Mouse (Mus musculus): ENCODE results near the gene Por. TPM values are rescaled to one million over a fixed set of nuclear protein-coding genes. Genes with fewer than 3 reads are reported as not detected.

Por gene
- polyA plus RNA-seq, 1 experiment: 145 TPM

- DNase-seq (ENCODE audit: low read depth): no peak
- TF ChIP-seq POLR2A (IDR thresholded peaks at IDR 0.05; ENCODE audit: borderline replicate concordance, extremely low read depth, insufficient read depth, insufficient read length, poor library complexity, severe bottlenecking) (no peak), CTCF (IDR thresholded peaks at IDR 0.05; ENCODE audit: borderline replicate concordance, extremely low read depth, insufficient read depth, insufficient read length) (no peak)
These were observed 28.8 kb upstream of the Por start for GRCm38 (mm10) chr5:135641028-135641427.

GRCm38 (mm10) chr5:135642686-135643551, 26.9 kb upstream of the Por start:
- TF ChIP-seq POLR2A (IDR thresholded peaks at IDR 0.05; ENCODE audit: borderline replicate concordance, extremely low read depth, insufficient read depth, insufficient read length, poor library complexity, severe bottlenecking) (no peak), CTCF (IDR thresholded peaks at IDR 0.05; ENCODE audit: borderline replicate concordance, extremely low read depth, insufficient read depth, insufficient read length) (no peak)
- DNase-seq (ENCODE audit: low read depth): no peak

- DNase-seq (ENCODE audit: low read depth): no peak
- TF ChIP-seq POLR2A (IDR thresholded peaks at IDR 0.05; ENCODE audit: borderline replicate concordance, extremely low read depth, insufficient read depth, insufficient read length, poor library complexity, severe bottlenecking) (no peak), CTCF (IDR thresholded peaks at IDR 0.05; ENCODE audit: borderline replicate concordance, extremely low read depth, insufficient read depth, insufficient read length) (no peak)
These were observed 26.3 kb upstream of the Por start for GRCm38 (mm10) chr5:135643552-135643842.

- TF ChIP-seq POLR2A (IDR thresholded peaks at IDR 0.05; ENCODE audit: borderline replicate concordance, extremely low read depth, insufficient read depth, insufficient read length, poor library complexity, severe bottlenecking): no peak
- no peak for TF ChIP-seq CTCF (IDR thresholded peaks at IDR 0.05; ENCODE audit: borderline replicate concordance, extremely low read depth, insufficient read depth, insufficient read length)
- DNase-seq (ENCODE audit: low read depth): no peak
These were observed 26.0 kb upstream of the Por start for GRCm38 (mm10) chr5:135643869-135644268.

GRCm38 (mm10) chr5:135645330-135645729, 24.5 kb upstream of the Por start:
- DNase-seq (ENCODE audit: low read depth): no peak
- TF ChIP-seq CTCF (IDR thresholded peaks at IDR 0.05; ENCODE audit: borderline replicate concordance, extremely low read depth, insufficient read depth, insufficient read length) (no peak), POLR2A (IDR thresholded peaks at IDR 0.05; ENCODE audit: borderline replicate concordance, extremely low read depth, insufficient read depth, insufficient read length, poor library complexity, severe bottlenecking) (no peak)

GRCm38 (mm10) chr5:135646038-135646437, 23.8 kb upstream of the Por start:
- TF ChIP-seq CTCF (IDR thresholded peaks at IDR 0.05; ENCODE audit: borderline replicate concordance, extremely low read depth, insufficient read depth, insufficient read length) (no peak), POLR2A (IDR thresholded peaks at IDR 0.05; ENCODE audit: borderline replicate concordance, extremely low read depth, insufficient read depth, insufficient read length, poor library complexity, severe bottlenecking) (no peak)

GRCm38 (mm10) chr5:135648461-135649308, 21.1 kb upstream of the Por start:
- TF ChIP-seq CTCF (IDR thresholded peaks at IDR 0.05; ENCODE audit: borderline replicate concordance, extremely low read depth, insufficient read depth, insufficient read length): no peak
- DNase-seq (ENCODE audit: low read depth): no peak

More at GRCm38 (mm10) chr5:135646038-135646437, 23.8 kb upstream of the Por start:
- DNase-seq (ENCODE audit: low read depth): no peak

- TF ChIP-seq CTCF (IDR thresholded peaks at IDR 0.05; ENCODE audit: borderline replicate concordance, extremely low read depth, insufficient read depth, insufficient read length): no peak
- TF ChIP-seq POLR2A (IDR thresholded peaks at IDR 0.05; ENCODE audit: borderline replicate concordance, extremely low read depth, insufficient read depth, insufficient read length, poor library complexity, severe bottlenecking): no peak
- DNase-seq (ENCODE audit: low read depth): no peak
These were observed 20.6 kb upstream of the Por start for GRCm38 (mm10) chr5:135649309-135649633.

- TF ChIP-seq POLR2A (IDR thresholded peaks at IDR 0.05; ENCODE audit: borderline replicate concordance, extremely low read depth, insufficient read depth, insufficient read length, poor library complexity, severe bottlenecking) (no peak), CTCF (IDR thresholded peaks at IDR 0.05; ENCODE audit: borderline replicate concordance, extremely low read depth, insufficient read depth, insufficient read length) (no peak)
- DNase-seq (ENCODE audit: low read depth): no peak
These were observed 18.3 kb upstream of the Por start for GRCm38 (mm10) chr5:135651536-135651935.

- DNase-seq (ENCODE audit: low read depth): no peak
- TF ChIP-seq POLR2A (IDR thresholded peaks at IDR 0.05; ENCODE audit: borderline replicate concordance, extremely low read depth, insufficient read depth, insufficient read length, poor library complexity, severe bottlenecking) (no peak), CTCF (IDR thresholded peaks at IDR 0.05; ENCODE audit: borderline replicate concordance, extremely low read depth, insufficient read depth, insufficient read length) (no peak)
These were observed 16.6 kb upstream of the Por start for GRCm38 (mm10) chr5:135653209-135653608.

- TF ChIP-seq POLR2A (IDR thresholded peaks at IDR 0.05; ENCODE audit: borderline replicate concordance, extremely low read depth, insufficient read depth, insufficient read length, poor library complexity, severe bottlenecking) (no peak), CTCF (IDR thresholded peaks at IDR 0.05; ENCODE audit: borderline replicate concordance, extremely low read depth, insufficient read depth, insufficient read length) (no peak)
These were observed 13.8 kb upstream of the Por start for GRCm38 (mm10) chr5:135656046-135656445.

GRCm38 (mm10) chr5:135657128-135657527, 12.7 kb upstream of the Por start:
- no peak for TF ChIP-seq CTCF (IDR thresholded peaks at IDR 0.05; ENCODE audit: borderline replicate concordance, extremely low read depth, insufficient read depth, insufficient read length)
- no peak for TF ChIP-seq POLR2A (IDR thresholded peaks at IDR 0.05; ENCODE audit: borderline replicate concordance, extremely low read depth, insufficient read depth, insufficient read length, poor library complexity, severe bottlenecking)
- no peak for DNase-seq (ENCODE audit: low read depth)

More at GRCm38 (mm10) chr5:135656046-135656445, 13.8 kb upstream of the Por start:
- no peak for DNase-seq (ENCODE audit: low read depth)
